Mouse (Mus musculus) hindbrain, embryonic 10.5 days (tissue): ENCODE data around the gene Trim29. TPM values are rescaled to one million over a fixed set of nuclear protein-coding genes. Genes with fewer than 3 reads are reported as not detected.
A peak's percentile ranks its signal among the peaks of the same experiment; 100 is the strongest.

Source experiments
- DNase-seq: peaks from one replicate; pipeline ENCODE4 v3.0.0-alpha.2; 2017; ENCODE audit warnings: low spot score
- H3K27ac ChIP-seq: fragments of 300-500 bp; sonication (generic); 2 replicates; pipeline ENCODE4 v1.5.1; 2016; ENCODE audit warnings: mild to moderate bottlenecking, moderate library complexity
- H3K27me3 ChIP-seq: fragments of 300-500 bp; sonication (generic); 2 replicates; pipeline ENCODE4 v1.6.1; 2016; ENCODE audit warnings: mild to moderate bottlenecking; ENCODE audit not compliant: poor library complexity, insufficient read depth, severe bottlenecking
- H3K36me3 ChIP-seq: fragments of 300-500 bp; sonication (generic); 2 replicates; pipeline ENCODE4 v1.6.1; 2016; ENCODE audit warnings: mild to moderate bottlenecking, moderate library complexity
- H3K4me1 ChIP-seq: fragments of 300-500 bp; sonication (generic); replicated peaks from 2 replicates; pipeline ENCODE4 v1.6.1; 2016; ENCODE audit warnings: mild to moderate bottlenecking
- H3K4me3 ChIP-seq: fragments of 300-500 bp; sonication (generic); 2 replicates; pipeline ENCODE4 v1.5.1; 2016; ENCODE audit warnings: mild to moderate bottlenecking, moderate library complexity
- H3K9me3 ChIP-seq: fragments of 300-500 bp; sonication (generic); 2 replicates; pipeline ENCODE4 v1.6.1; 2016; ENCODE audit warnings: mild to moderate bottlenecking, moderate library complexity
- WGBS: fragments of 180-500 bp; shearing (Covaris S2); methylation state at CpG from one replicate; pipeline ENCODE4 v1.1.7; 2016; 5-methylcytosine and 5-hydroxymethylcytosine counted together
- polyA plus RNA-seq: library from polyadenylated mRNA; unstranded; fragments of >200 nt; fragmentation: Nextera tagmentation; extraction: Ambion mirVana; gene quantifications from 2 replicates; pipeline ENCODE4 v1.2.1, GENCODE M21; 2016

The Trim29 gene
- polyA plus RNA-seq, 1 experiment from 2014 or later = 2.1 TPM

- Histone ChIP-seq H3K9me3 (no peaks in the 10 kb centered on the region), H3K4me3 (no peak overlapping the region), H3K27ac (0 out of 2 replicates have a peak overlapping the region, but pooled peaks have one; percentile 66), H3K27me3 (peaks cover 31% of the 10 kb centered on the region), H3K4me1 (peaks cover 19% of the 10 kb centered on the region), H3K36me3 (no peaks in the 10 kb centered on the region)
- DNase-seq = no peak
- WGBS = 65% methylated on average over 13 of the region's 13 CpGs
These were observed 40.4 kb downstream of the Trim29 start for GRCm38 (mm10) chr9:43351015-43351414.

- DNase-seq = no peak
- Histone ChIP-seq H3K27ac (peak overlapping the region; percentile 35; the same call in 1 of the 2 replicates), H3K4me3 (no peak overlapping the region)
These were observed 46.4 kb downstream of the Trim29 start for GRCm38 (mm10) chr9:43357011-43357410.

GRCm38 (mm10) chr9:43358591-43359323, 48.1 kb downstream of the Trim29 start:
- H3K4me1 ChIP-seq = peaks cover 36% of the 10 kb centered on the region
- H3K27ac ChIP-seq = peak overlapping the region; percentile 74
- H3K36me3 ChIP-seq = no peaks in the 10 kb centered on the region
- DNase-seq = peak; percentile 61
- 27% methylated on average over 15 of the region's 15 CpGs for WGBS
- peak overlapping the region; percentile 18; the same call in 1 of the 2 replicates for H3K4me3 ChIP-seq
- H3K9me3 ChIP-seq = no peaks in the 10 kb centered on the region
- peaks cover 35% of the 10 kb centered on the region for H3K27me3 ChIP-seq

More at GRCm38 (mm10) chr9:43357011-43357410, 46.4 kb downstream of the Trim29 start:
- H3K27me3 ChIP-seq = peaks cover 35% of the 10 kb centered on the region
- H3K4me1 ChIP-seq = peaks cover 36% of the 10 kb centered on the region
- H3K36me3 ChIP-seq = no peaks in the 10 kb centered on the region
- H3K9me3 ChIP-seq = no peaks in the 10 kb centered on the region

- H3K4me3 ChIP-seq = no peak overlapping the region
- WGBS = 89% methylated on average over 3 of the region's 3 CpGs
- H3K9me3 ChIP-seq = no peaks in the 10 kb centered on the region
- peaks cover 29% of the 10 kb centered on the region for H3K4me1 ChIP-seq
- DNase-seq = no peak
- H3K27ac ChIP-seq = no peak overlapping the region
- H3K27me3 ChIP-seq = no peaks in the 10 kb centered on the region
- H3K36me3 ChIP-seq = no peaks in the 10 kb centered on the region
These were observed 58.1 kb downstream of the Trim29 start for GRCm38 (mm10) chr9:43368781-43369180.

- Histone ChIP-seq H3K27ac (no peak overlapping the region), H3K9me3 (no peaks in the 10 kb centered on the region)
- no peak for DNase-seq
These were observed 73.2 kb downstream of the Trim29 start for GRCm38 (mm10) chr9:43383871-43384270.

GRCm38 (mm10) chr9:43384400-43384799, 73.8 kb downstream of the Trim29 start:
- Histone ChIP-seq H3K4me1 (peaks cover 22% of the 10 kb centered on the region), H3K27ac (peak overlapping the region; percentile 5; the same call in 1 of the 2 replicates), H3K9me3 (no peaks in the 10 kb centered on the region), H3K36me3 (no peaks in the 10 kb centered on the region), H3K27me3 (peaks cover 7% of the 10 kb centered on the region; the same call in 1 of the 2 replicates), H3K4me3 (no peak overlapping the region)
- WGBS = 77% methylated on average over 3 of the region's 3 CpGs
- no peak for DNase-seq

More at GRCm38 (mm10) chr9:43383871-43384270, 73.2 kb downstream of the Trim29 start:
- H3K4me3 ChIP-seq = no peak overlapping the region
- H3K36me3 ChIP-seq = no peaks in the 10 kb centered on the region
- H3K27me3 ChIP-seq = 0 out of 2 replicates have a peak, but pooled peaks cover 7% of the 10 kb centered on the region
- peaks cover 17% of the 10 kb centered on the region for H3K4me1 ChIP-seq
- 81% methylated on average over 4 of the region's 4 CpGs for WGBS

Other genes starting within 250 kb of the Trim29 start
- 7.9 and 8.2 TPM in 2 replicates for gene Arhgef12, start 203.6 kb upstream of the Trim29 start, polyA plus RNA-seq
- gene Tmem136, start 194.3 kb upstream of the Trim29 start, polyA plus RNA-seq = 13.0 and 13.7 TPM in 2 replicates
- gene Pou2f3, start 100.5 kb upstream of the Trim29 start, polyA plus RNA-seq = 0.09 TPM in 1 of 2 replicates, not detected in the other
- 34.9 and 43.0 TPM in 2 replicates for gene Oaf, start 70.9 kb upstream of the Trim29 start, polyA plus RNA-seq